Mouse (Mus musculus): Measurements from ENCODE around the gene Xdh. TPM values are rescaled to one million over a fixed set of nuclear protein-coding genes. Genes with fewer than 3 reads are reported as not detected.
A peak's percentile ranks its signal among the peaks of the same experiment; 100 is the strongest.

Gene Xdh
- total RNA-seq (2021) = 10 to 100 TPM; 15.4 to 17.6 TPM
- long read RNA-seq, experiment 1, full-length matches to known transcripts = 23 of 29 reads
- long read RNA-seq, experiment 1, partial matches to known transcripts = 3 of 29 reads
- long read RNA-seq, experiment 1, other reads (novel, unspliced or antisense) = 3 of 29 reads
- long read RNA-seq, experiment 2, full-length matches to known transcripts = 14 of 18 reads
- long read RNA-seq, experiment 2, partial matches to known transcripts = 1 of 18 reads
- long read RNA-seq, experiment 2, other reads (novel, unspliced or antisense) = 3 of 18 reads

DNA sequence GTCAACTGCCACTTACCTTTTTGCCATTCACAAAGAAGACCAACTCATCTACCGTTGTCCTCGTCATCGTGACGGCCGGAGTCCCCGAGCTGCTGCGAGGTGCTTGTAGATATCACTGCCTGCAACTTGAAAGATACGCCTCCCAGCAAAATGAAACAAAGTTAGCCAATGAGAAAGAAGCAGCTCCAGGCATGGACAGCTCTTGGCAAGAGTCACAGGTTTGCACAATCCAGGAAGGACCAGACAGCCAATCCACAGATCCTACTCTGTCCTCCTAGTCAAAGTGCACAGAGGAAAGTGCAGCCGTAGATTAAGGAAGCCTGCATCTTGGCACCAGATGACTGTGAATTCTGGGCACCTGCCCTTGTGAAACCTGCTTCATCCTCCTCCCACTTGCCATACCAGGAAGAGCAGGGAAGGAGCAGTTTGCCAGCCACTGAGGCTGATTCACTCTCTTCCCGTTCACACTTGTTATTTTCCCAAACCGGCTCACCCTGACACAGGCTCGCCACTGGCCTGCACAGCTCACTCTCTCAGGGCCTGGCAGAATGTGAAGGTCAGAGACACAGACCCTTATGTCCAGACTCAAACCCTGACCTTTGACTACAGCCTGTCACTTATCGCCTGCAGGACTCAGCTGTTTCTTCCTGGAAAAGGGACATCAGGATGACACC is at the start of gene Xdh:
Xdh (minus strand) TSS at position 135 of the 674 bp plus-strand sequence.
- Histone ChIP-seq H3K4me3 (peak within 1 kb of the TSS; percentile 5; the same call in 1 of the 2 replicates), H3K27ac (no peak within 1 kb of the TSS)
- no peak for DNase-seq (ENCODE audit: extremely low spot score in 1 of 2, low spot score in 2 of 2)
- intact Hi-C loops (cut with DNase I) = no loop called here
- no peak for TF ChIP-seq CTCF (IDR thresholded peaks at IDR 0.05)

- TF ChIP-seq CTCF (IDR thresholded peaks at IDR 0.05) = no peak
- no peak overlapping the region for H3K27ac ChIP-seq
- no peak for DNase-seq (ENCODE audit: extremely low spot score in 1 of 2, low spot score in 2 of 2)
- H3K4me3 ChIP-seq = no peak overlapping the region
- intact Hi-C loops (cut with DNase I) = no loop called here
Observed at GRCm38 (mm10) chr17:73995907-73996645, 46.1 kb upstream of the Xdh start.

DNA sequence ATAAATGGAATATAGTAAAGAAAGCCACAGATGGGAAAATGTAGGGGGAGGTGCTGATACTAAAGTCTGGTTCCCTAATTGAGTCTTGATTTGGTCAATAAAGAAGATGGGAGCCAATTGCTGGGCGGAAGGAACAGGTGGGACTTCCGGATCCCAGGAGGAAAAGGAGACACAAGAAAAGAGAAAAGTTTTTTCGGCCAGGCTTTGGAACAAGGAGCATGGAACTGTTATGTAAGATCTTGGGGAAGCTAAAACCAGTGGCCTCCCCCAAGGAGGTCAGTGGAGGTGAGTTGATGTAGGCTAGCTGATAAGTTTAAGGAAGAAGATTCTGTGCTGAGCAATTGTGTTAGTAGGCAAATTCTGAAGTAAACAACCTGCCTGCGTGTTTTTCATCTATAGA is 41.3 kb upstream of the Xdh start:
- Histone ChIP-seq H3K27ac (no peak overlapping the region), H3K4me3 (no peak overlapping the region)
- TF ChIP-seq CTCF (IDR thresholded peaks at IDR 0.05) = no peak
- intact Hi-C loops (cut with DNase I) = no loop called here
- DNase-seq (ENCODE audit: extremely low spot score in 1 of 2, low spot score in 2 of 2) = no peak

DNA sequence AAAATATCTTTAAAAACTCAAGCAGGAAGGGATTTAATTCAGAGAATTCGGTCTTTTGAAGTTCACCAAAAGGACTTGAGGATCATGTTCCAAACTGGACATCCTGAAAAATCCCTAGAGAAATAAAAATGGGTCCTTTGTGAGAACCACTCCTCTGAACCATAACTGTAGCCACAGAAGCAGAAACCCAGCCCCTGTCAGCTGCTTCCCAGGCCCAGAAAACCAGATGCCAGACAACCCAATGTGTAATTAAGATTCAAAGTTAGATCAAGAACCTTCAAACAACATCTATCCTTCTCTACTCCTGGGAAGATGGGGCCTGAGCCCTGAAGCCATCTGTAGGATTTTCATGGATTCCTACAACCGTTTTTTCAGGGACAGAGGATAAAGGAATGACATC is 36.6 kb upstream of the Xdh start:
- Histone ChIP-seq H3K27ac (no peak overlapping the region), H3K4me3 (no peak overlapping the region)
- intact Hi-C loops (cut with DNase I) = no loop called here
- DNase-seq (ENCODE audit: extremely low spot score in 1 of 2, low spot score in 2 of 2) = no peak
- no peak for TF ChIP-seq CTCF (IDR thresholded peaks at IDR 0.05)

- TF ChIP-seq CTCF (IDR thresholded peaks at IDR 0.05) = no peak
- intact Hi-C loops (cut with DNase I) = no loop called here
- no peak overlapping the region for H3K27ac ChIP-seq
- H3K4me3 ChIP-seq = no peak overlapping the region
- no peak for DNase-seq (ENCODE audit: extremely low spot score in 1 of 2, low spot score in 2 of 2)
Observed at GRCm38 (mm10) chr17:73985936-73986335, 35.9 kb upstream of the Xdh start.

DNA sequence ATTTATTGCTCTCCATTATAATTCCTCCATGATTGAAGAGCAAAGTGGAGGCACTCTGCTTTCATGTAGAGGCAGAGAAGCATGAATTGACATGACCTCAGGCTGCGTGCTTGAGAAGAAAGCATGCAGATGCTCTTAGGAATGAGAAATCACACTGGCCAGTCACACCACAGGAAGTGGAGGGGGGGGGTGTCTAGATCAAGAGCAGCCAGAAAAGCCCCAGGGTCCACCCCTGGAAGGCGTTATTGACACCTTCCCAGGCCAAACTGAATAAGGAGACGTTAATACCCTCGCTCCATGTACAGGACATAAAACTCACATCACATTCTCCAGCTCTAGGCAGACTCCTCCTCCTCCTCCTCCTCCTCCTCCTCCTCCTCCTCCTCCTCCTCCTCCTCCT is 34.5 kb upstream of the Xdh start:
- intact Hi-C loops (cut with DNase I) = no loop called here
- Histone ChIP-seq H3K4me3 (no peak overlapping the region), H3K27ac (no peak overlapping the region)
- no peak for DNase-seq (ENCODE audit: extremely low spot score in 1 of 2, low spot score in 2 of 2)
- no peak for TF ChIP-seq CTCF (IDR thresholded peaks at IDR 0.05)

DNA sequence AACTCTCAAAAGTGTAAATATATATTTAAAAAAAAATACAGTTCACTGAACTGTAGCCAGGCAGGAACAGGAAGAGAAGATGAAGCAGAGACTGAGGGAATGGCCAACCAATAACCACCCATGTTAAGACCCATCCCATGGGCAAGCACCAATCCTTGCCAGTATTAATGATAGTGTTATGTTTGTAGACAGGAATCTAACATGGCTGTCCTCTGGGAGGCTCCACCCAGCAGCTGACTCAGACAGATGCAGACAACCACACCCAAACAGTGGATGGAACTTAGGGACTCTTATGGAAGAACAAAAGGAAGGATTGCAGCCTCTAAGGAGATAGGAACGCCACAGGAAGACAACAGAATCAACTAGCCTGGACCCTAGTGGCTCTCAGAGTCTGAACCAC is 32.9 kb upstream of the Xdh start:
- TF ChIP-seq CTCF (IDR thresholded peaks at IDR 0.05) = no peak
- no peak for DNase-seq (ENCODE audit: extremely low spot score in 1 of 2, low spot score in 2 of 2)
- no peak overlapping the region for H3K27ac ChIP-seq
- no peak overlapping the region for H3K4me3 ChIP-seq
- intact Hi-C loops (cut with DNase I) = no loop called here

DNA sequence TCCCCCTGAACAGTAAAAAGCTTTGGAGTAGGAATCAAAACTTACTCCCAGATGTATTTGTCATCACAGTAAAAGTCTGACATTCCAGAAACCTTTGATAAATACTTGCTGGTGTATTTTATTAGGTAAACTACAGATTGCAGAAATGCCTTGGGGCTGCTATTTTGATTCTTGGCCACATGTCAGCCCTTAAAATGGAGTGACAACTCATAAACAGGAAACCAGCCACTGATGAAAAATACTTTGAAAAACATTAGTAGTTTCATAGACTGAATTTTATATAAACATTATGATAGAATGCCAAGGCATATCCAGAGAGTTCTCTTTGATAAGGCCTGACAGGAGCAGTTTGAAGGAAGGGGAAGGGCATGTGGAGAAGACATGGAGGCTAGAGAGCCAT is 26.1 kb upstream of the Xdh start:
- no peak for TF ChIP-seq CTCF (IDR thresholded peaks at IDR 0.05)
- Histone ChIP-seq H3K4me3 (no peak overlapping the region), H3K27ac (no peak overlapping the region)
- intact Hi-C loops (cut with DNase I) = no loop called here
- DNase-seq (ENCODE audit: extremely low spot score in 1 of 2, low spot score in 2 of 2) = no peak

- Histone ChIP-seq H3K27ac (no peak overlapping the region), H3K4me3 (no peak overlapping the region)
- intact Hi-C loops (cut with DNase I) = no loop called here
- no peak for DNase-seq (ENCODE audit: extremely low spot score in 1 of 2, low spot score in 2 of 2)
- TF ChIP-seq CTCF (IDR thresholded peaks at IDR 0.05) = no peak
Observed at GRCm38 (mm10) chr17:73972648-73973047, 22.7 kb upstream of the Xdh start.

- no peak for TF ChIP-seq CTCF (IDR thresholded peaks at IDR 0.05)
- no peak for DNase-seq (ENCODE audit: extremely low spot score in 1 of 2, low spot score in 2 of 2)
- no peak overlapping the region for H3K27ac ChIP-seq
- intact Hi-C loops (cut with DNase I) = no loop called here
- H3K4me3 ChIP-seq = no peak overlapping the region
Observed at GRCm38 (mm10) chr17:73971291-73971690, 21.3 kb upstream of the Xdh start.

- TF ChIP-seq CTCF (IDR thresholded peaks at IDR 0.05) = no peak; the same call in 1 of the 2 replicates
- intact Hi-C loops (cut with DNase I) = no loop called here
- Histone ChIP-seq H3K27ac (no peak overlapping the region), H3K4me3 (no peak overlapping the region)
- peak in 1 of 2 experiments; percentile 16 for DNase-seq (ENCODE audit: extremely low spot score in 1 of 2, low spot score in 2 of 2)
Observed at GRCm38 (mm10) chr17:73970361-73971027, 20.5 kb upstream of the Xdh start.

DNA sequence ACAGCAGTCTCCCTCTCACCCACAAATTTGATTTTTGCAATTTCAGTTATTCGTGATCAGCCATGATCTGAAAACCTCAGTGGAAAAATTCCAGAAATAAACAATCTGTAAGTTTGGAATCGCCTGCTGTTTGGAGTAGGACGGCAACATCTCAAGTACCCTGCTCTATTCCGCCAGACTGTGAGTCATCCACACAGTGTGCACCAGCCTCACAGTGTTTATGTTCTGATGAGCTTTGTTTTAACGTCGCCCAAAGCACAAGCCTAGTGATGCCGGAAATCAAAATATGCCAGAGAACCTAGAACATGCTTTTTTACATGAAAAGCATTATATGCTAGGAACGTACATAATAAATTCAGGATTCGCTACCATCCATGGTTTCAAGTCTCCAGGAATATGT is 14.9 kb upstream of the Xdh start:
- H3K4me3 ChIP-seq = no peak overlapping the region
- DNase-seq (ENCODE audit: extremely low spot score in 1 of 2, low spot score in 2 of 2) = no peak
- intact Hi-C loops (cut with DNase I) = no loop called here
- TF ChIP-seq CTCF (IDR thresholded peaks at IDR 0.05) = no peak
- no peak overlapping the region for H3K27ac ChIP-seq
